Mouse (Mus musculus): ENCODE measurements around the gene Olfr224.

DNA sequence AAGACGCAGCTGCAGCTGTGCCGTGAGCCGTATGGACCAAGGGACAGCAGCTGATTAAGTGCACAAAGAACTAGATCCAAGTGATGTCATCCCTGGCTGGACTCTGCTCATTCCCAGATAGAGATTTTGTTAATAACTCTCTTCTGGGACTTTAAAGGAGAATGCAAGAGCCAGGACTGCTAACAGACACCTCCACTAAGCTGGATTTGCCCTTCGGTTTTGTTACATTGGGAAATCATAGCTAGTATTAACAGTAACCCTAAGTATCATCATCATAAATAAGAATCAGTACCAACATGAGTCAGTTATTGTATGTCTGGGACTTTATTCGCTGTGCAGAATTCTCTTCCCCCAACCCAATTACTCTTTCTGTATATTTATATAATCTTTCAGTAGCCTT, 24.0 kb downstream of the Olfr224 start, which contains the start of gene Olfr329-ps:
- TF ChIP-seq CTCF (IDR thresholded peaks at IDR 0.05; ENCODE audit: borderline replicate concordance, control insufficient read depth, extremely low read depth, insufficient read depth, low read length, poor library complexity) (no peak), POLR2A (IDR thresholded peaks at IDR 0.05; ENCODE audit: control insufficient read depth, extremely low read depth, insufficient read depth, low read length, poor library complexity) (no peak)

All from thymus, adult 2 months (tissue).